Mouse (Mus musculus) midbrain, embryonic 11.5 days (tissue): ENCODE data around the gene Nup133. TPM values are rescaled to one million over a fixed set of nuclear protein-coding genes. Genes with fewer than 3 reads are reported as not detected.

Source experiments
- ATAC-seq: fragments of 200-750 bp; cut with Nextera tagmentation; 2 replicates; pipeline ENCODE4 v1.8.0; 2017; ENCODE audit warnings: moderate TSS enrichment, moderate library complexity; ENCODE audit not compliant: low FRiP score
- DNase-seq: peaks from one replicate; pipeline ENCODE4 v3.0.0; 2015; ENCODE audit warnings: low spot score; ENCODE audit errors: missing footprints
- H3K27ac ChIP-seq: fragments of 300-500 bp; sonication (generic); 2 replicates; pipeline ENCODE4 v1.5.1; 2014; ENCODE audit warnings: low read depth, low read length
- H3K27me3 ChIP-seq: fragments of 300-500 bp; sonication (generic); 2 replicates; pipeline ENCODE4 v1.6.1; 2014; ENCODE audit warnings: mild to moderate bottlenecking, low read length, moderate library complexity, mixed read lengths; ENCODE audit not compliant: control insufficient read depth, insufficient read depth
- H3K36me3 ChIP-seq: fragments of 300-500 bp; sonication (generic); 2 replicates; pipeline ENCODE4 v1.6.1; 2014; ENCODE audit warnings: mild to moderate bottlenecking, low read length, moderate library complexity, mixed read lengths; ENCODE audit not compliant: control insufficient read depth, insufficient read depth
- H3K4me1 ChIP-seq: fragments of 300-500 bp; sonication (generic); 2 replicates; pipeline ENCODE4 v1.6.1; 2014; ENCODE audit warnings: low read length; ENCODE audit not compliant: control insufficient read depth, insufficient read depth
- H3K4me2 ChIP-seq: fragments of 300-500 bp; sonication (generic); 2 replicates; pipeline ENCODE4 v1.6.1; 2014; ENCODE audit warnings: mild to moderate bottlenecking, moderate library complexity
- H3K4me3 ChIP-seq: fragments of 300-500 bp; sonication (generic); 2 replicates; pipeline ENCODE4 v1.5.1; 2014; ENCODE audit warnings: low read depth, low read length
- H3K9ac ChIP-seq: fragments of 300-500 bp; sonication (generic); 2 replicates; pipeline ENCODE4 v1.6.1; 2014; ENCODE audit warnings: low read length
- H3K9me3 ChIP-seq: fragments of 300-500 bp; sonication (generic); 2 replicates; pipeline ENCODE4 v1.6.1; 2016; ENCODE audit warnings: low read length; ENCODE audit not compliant: control insufficient read depth
- WGBS: fragments of 180-500 bp; shearing (Covaris S2); extraction: QIAGEN DNeasy Blood & Tissue Kit; methylation state at CpG from one replicate; pipeline ENCODE4 v1.1.7; 2014; 5-methylcytosine and 5-hydroxymethylcytosine counted together
- polyA plus RNA-seq: library from polyadenylated mRNA; unstranded; fragments of >200 nt; fragmentation: Nextera tagmentation; extraction: Ambion mirVana; gene quantifications from 2 replicates; pipeline ENCODE4 v1.2.1, GENCODE M21; 2014

The Nup133 gene
- polyA plus RNA-seq, 1 experiment from 2014 or later = 54.2 TPM

- Histone ChIP-seq H3K36me3 (peaks cover 23% of the 10 kb centered on the region), H3K4me2 (no peak overlapping the region), H3K9me3 (no peaks in the 10 kb centered on the region), H3K9ac (no peak overlapping the region), H3K27me3 (no peaks in the 10 kb centered on the region), H3K4me3 (no peak overlapping the region), H3K4me1 (no peaks in the 10 kb centered on the region), H3K27ac (no peak overlapping the region)
- ATAC-seq = no peak
- peak; percentile 61 for DNase-seq
- 99% methylated on average over 3 of the region's 3 CpGs for WGBS
Measured at GRCm38 (mm10) chr8:123925671-123926070, 23.4 kb downstream of the Nup133 start.

- no peak overlapping the region for H3K27ac ChIP-seq
- H3K4me2 ChIP-seq = no peak overlapping the region
- H3K27me3 ChIP-seq = no peaks in the 10 kb centered on the region
- no peak overlapping the region for H3K9ac ChIP-seq
- H3K9me3 ChIP-seq = no peaks in the 10 kb centered on the region
- H3K4me1 ChIP-seq = no peaks in the 10 kb centered on the region
- no peak overlapping the region for H3K4me3 ChIP-seq
- DNase-seq (peak; percentile 96), ATAC-seq (peak; percentile 55; the same call in 1 of the 2 replicates)
- peaks cover 30% of the 10 kb centered on the region for H3K36me3 ChIP-seq
- WGBS = 21% methylated on average over 2 of the region's 2 CpGs
Measured at GRCm38 (mm10) chr8:123924719-123925118, 24.3 kb downstream of the Nup133 start.

- no peak for ATAC-seq
- H3K9ac ChIP-seq = no peak overlapping the region
- no peaks in the 10 kb centered on the region for H3K9me3 ChIP-seq
- no peaks in the 10 kb centered on the region for H3K27me3 ChIP-seq
- H3K4me2 ChIP-seq = no peak overlapping the region
- peaks cover 25% of the 10 kb centered on the region; the same call in 1 of the 2 replicates for H3K36me3 ChIP-seq
- no peaks in the 10 kb centered on the region for H3K4me1 ChIP-seq
- H3K4me3 ChIP-seq = no peak overlapping the region
- 99% methylated on average over 3 of the region's 3 CpGs for WGBS
- H3K27ac ChIP-seq = no peak overlapping the region
- peak; percentile 4 for DNase-seq
Measured at GRCm38 (mm10) chr8:123914635-123915034, 34.4 kb downstream of the Nup133 start.

- WGBS = 95% methylated on average over 4 of the region's 4 CpGs
- no peaks in the 10 kb centered on the region for H3K4me1 ChIP-seq
- H3K9ac ChIP-seq = no peak overlapping the region
- peak; percentile 41 for DNase-seq
- no peak for ATAC-seq
- H3K9me3 ChIP-seq = no peaks in the 10 kb centered on the region
- no peak overlapping the region for H3K4me3 ChIP-seq
- H3K27me3 ChIP-seq = no peaks in the 10 kb centered on the region
- H3K27ac ChIP-seq = no peak overlapping the region
- peaks cover 23% of the 10 kb centered on the region; the same call in 1 of the 2 replicates for H3K36me3 ChIP-seq
- no peak overlapping the region for H3K4me2 ChIP-seq
Measured at GRCm38 (mm10) chr8:123912265-123912664, 36.8 kb downstream of the Nup133 start.

GRCm38 (mm10) chr8:123907604-123908003 is 41.5 kb downstream of the Nup133 start:
- H3K4me2 ChIP-seq = no peak overlapping the region
- peaks cover 20% of the 10 kb centered on the region; the same call in 1 of the 2 replicates for H3K36me3 ChIP-seq
- 93% methylated on average over 6 of the region's 6 CpGs for WGBS
- no peaks in the 10 kb centered on the region for H3K9me3 ChIP-seq
- ATAC-seq (no peak), DNase-seq (peak; percentile 79)
- no peaks in the 10 kb centered on the region; the same call in 1 of the 2 replicates for H3K27me3 ChIP-seq
- H3K4me1 ChIP-seq = no peaks in the 10 kb centered on the region
- no peak overlapping the region for H3K27ac ChIP-seq
- H3K4me3 ChIP-seq = no peak overlapping the region
- no peak overlapping the region for H3K9ac ChIP-seq

GRCm38 (mm10) chr8:123902653-123903052 is 46.4 kb downstream of the Nup133 start:
- Histone ChIP-seq H3K27ac (no peak overlapping the region), H3K4me1 (no peaks in the 10 kb centered on the region), H3K36me3 (peaks cover 20% of the 10 kb centered on the region; the same call in 1 of the 2 replicates), H3K9me3 (no peaks in the 10 kb centered on the region), H3K4me2 (no peak overlapping the region), H3K9ac (no peak overlapping the region), H3K4me3 (no peak overlapping the region), H3K27me3 (no peaks in the 10 kb centered on the region; the same call in 1 of the 2 replicates)
- DNase-seq (peak; percentile 67), ATAC-seq (no peak)
- 86% methylated on average over 7 of the region's 7 CpGs for WGBS

- 0 out of 2 replicates have a peak, but pooled peaks cover 11% of the 10 kb centered on the region for H3K36me3 ChIP-seq
- DNase-seq = no peak
- H3K4me2 ChIP-seq = no peak overlapping the region
- H3K27me3 ChIP-seq = peaks cover 7% of the 10 kb centered on the region
- H3K27ac ChIP-seq = no peak overlapping the region
- no peaks in the 10 kb centered on the region for H3K9me3 ChIP-seq
- no peak overlapping the region for H3K4me3 ChIP-seq
- no peak overlapping the region for H3K9ac ChIP-seq
- ATAC-seq = no peak
- 94% methylated on average over 7 of the region's 7 CpGs for WGBS
- H3K4me1 ChIP-seq = no peaks in the 10 kb centered on the region
Measured at GRCm38 (mm10) chr8:123899366-123899765, 49.7 kb downstream of the Nup133 start.

GRCm38 (mm10) chr8:123898576-123898975 is 50.5 kb downstream of the Nup133 start:
- Histone ChIP-seq H3K4me2 (no peak overlapping the region), H3K4me3 (no peak overlapping the region), H3K4me1 (no peaks in the 10 kb centered on the region), H3K36me3 (0 out of 2 replicates have a peak, but pooled peaks cover 8% of the 10 kb centered on the region), H3K27me3 (peaks cover 14% of the 10 kb centered on the region), H3K27ac (no peak overlapping the region), H3K9me3 (no peaks in the 10 kb centered on the region), H3K9ac (no peak overlapping the region)
- no peak for DNase-seq
- 85% methylated on average over 5 of the region's 5 CpGs for WGBS
- ATAC-seq = no peak

- Histone ChIP-seq H3K4me1 (peaks cover 8% of the 10 kb centered on the region), H3K4me3 (no peak overlapping the region), H3K9ac (no peak overlapping the region), H3K27me3 (peaks cover 32% of the 10 kb centered on the region), H3K27ac (no peak overlapping the region), H3K9me3 (no peaks in the 10 kb centered on the region), H3K4me2 (no peak overlapping the region), H3K36me3 (0 out of 2 replicates have a peak, but pooled peaks cover 3% of the 10 kb centered on the region)
- WGBS = 59% methylated on average over 10 of the region's 10 CpGs
- ATAC-seq (no peak), DNase-seq (peak; percentile 78)
Measured at GRCm38 (mm10) chr8:123896774-123897173, 52.3 kb downstream of the Nup133 start.
